Mouse (Mus musculus) cerebellum, adult 2 months (tissue): Measurements from ENCODE around the gene Nalcn.

Experiments used
- CTCF ChIP-seq: fragments of 200-500 bp; IDR thresholded peaks from 2 replicates; pipeline ENCODE4 v1.5.1; 2011; ENCODE audit warnings: low read depth, mild to moderate bottlenecking, control low read depth, low read length, moderate library complexity, borderline replicate concordance; ENCODE audit not compliant: insufficient read depth
- POLR2A ChIP-seq: fragments of 200-500 bp; IDR thresholded peaks from 2 replicates; pipeline ENCODE4 v1.6.1; 2011; ENCODE audit warnings: low read length, control low read depth, borderline replicate concordance; ENCODE audit not compliant: insufficient read depth

- TF ChIP-seq POLR2A (no peak), CTCF (no peak)
Measured at GRCm38 (mm10) chr14:123627180-123627562, 227 bp upstream of the Nalcn start.
